Mouse (Mus musculus): ENCODE results near the gene Vmn1r112. TPM values are rescaled to one million over a fixed set of nuclear protein-coding genes. Genes with fewer than 3 reads are reported as not detected.

Gene Vmn1r112
- polyA plus RNA-seq (2012; rRNA removed), result not detected in 2 replicates

DNA sequence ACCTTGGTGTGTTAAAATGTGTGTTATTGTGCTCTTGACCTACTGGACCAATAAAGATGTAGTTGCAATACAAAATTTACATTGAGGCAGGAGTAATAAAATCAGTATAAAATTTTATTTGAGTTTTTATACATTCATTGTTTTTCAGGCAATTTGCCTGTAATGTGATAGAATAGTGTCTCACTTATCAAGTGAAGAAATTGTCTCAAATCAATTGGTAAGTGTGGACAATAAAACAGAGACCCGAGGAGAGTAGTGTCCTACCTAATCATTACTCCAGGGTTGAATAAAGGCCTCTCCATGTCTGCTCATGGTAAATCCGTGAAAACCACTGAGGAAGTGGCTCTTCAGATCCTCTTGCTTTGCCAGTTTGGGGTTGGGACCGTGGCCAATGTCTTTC lies at the start of gene Vmn1r112:
Gene Vmn1r112 (plus strand): TSS at position 301 of the 400 bp plus-strand sequence.

DNA sequence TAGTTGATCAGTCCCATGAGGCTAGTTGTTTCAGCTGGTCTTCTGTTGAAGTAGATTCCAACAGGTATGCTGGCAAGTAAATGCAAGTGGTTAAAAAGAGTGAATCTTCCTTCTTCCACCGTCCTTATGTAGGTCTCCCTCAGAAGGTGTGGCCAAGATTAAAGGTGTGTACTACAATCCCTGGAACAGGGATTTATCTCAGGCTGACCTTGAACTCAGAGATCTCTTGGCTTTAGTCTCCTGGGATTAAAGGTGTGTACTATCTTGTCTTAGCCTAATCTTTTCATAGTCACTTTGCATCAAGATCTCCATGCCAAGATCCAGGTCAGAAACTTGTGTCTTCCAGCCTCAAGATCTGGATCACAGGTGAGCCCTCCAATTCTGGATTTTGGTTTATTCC lies 40.5 kb upstream of the Vmn1r112 start, which contains the start of gene Gm10668:
Gene Gm10668 (minus strand): TSS at position 101 of the 400 bp plus-strand sequence.

DNA sequence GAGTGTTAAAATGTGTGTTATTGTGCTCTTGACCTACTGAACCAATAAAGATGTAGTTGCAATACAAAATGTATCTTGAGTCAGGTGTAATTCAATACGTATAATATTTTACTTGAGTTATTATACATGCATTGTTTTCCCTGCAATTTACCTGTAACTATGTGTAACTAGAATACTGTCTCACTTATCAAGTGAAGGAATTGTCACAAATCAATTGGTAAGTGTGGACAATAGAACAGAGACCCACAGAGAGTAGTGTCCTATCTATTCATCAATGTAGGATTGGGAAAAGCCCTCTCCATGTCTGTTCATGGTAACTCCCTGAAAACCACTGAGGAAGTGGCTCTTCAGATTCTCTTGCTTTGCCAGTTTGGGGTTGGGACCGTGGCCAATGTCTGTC lies 16.0 kb downstream of the Vmn1r112 start, which contains the start of gene Vmn1r113:
Gene Vmn1r113 (plus strand): TSS at position 301 of the 400 bp plus-strand sequence.

DNA sequence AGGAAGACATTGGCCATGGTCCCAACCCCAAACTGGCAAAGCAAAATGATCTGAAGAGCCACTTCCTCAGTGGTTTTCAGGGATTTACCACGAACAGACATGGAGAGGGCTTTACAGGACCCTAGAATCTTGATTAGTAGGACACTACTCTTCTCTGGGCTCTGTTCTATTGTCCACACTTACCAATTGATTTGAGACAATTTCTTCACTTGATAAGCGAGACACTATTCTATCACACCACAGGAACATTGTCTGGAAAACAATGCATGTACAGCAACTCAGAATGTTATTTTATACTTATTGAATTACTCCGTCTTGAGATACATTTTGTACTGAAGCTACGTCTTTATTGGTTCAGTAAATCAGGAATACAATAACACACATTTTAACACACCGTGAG lies 41.1 kb downstream of the Vmn1r112 start, which contains the start of gene Vmn1r114:
Gene Vmn1r114 (minus strand): TSS at position 101 of the 400 bp plus-strand sequence.

Other genes starting within 250 kb of the Vmn1r112 start
- gene Vmn1r104, start 237.3 kb upstream of the Vmn1r112 start, polyA plus RNA-seq (2012; rRNA removed), result not detected in 2 replicates
- gene Gm5726, start 225.4 kb upstream of the Vmn1r112 start, polyA plus RNA-seq (2012; rRNA removed), result not detected in 2 replicates
- not detected in 2 replicates for gene Gm4141, start 194.9 kb upstream of the Vmn1r112 start, polyA plus RNA-seq (2012; rRNA removed)
- not detected in 2 replicates for gene Gm4513, start 172.2 kb upstream of the Vmn1r112 start, polyA plus RNA-seq (2012; rRNA removed)
- gene Vmn1r107, start 102.3 kb upstream of the Vmn1r112 start, polyA plus RNA-seq (2012; rRNA removed), result not detected in 2 replicates
- gene Vmn1r111, start 68.0 kb upstream of the Vmn1r112 start, polyA plus RNA-seq (2012; rRNA removed), result not detected in 2 replicates
- gene Gm10668, start 40.6 kb upstream of the Vmn1r112 start, polyA plus RNA-seq (2012; rRNA removed), result not detected in 2 replicates
- gene Vmn1r113, start 16.1 kb downstream of the Vmn1r112 start, polyA plus RNA-seq (2012; rRNA removed), result not detected in 2 replicates
- gene Vmn1r114, start 41.0 kb downstream of the Vmn1r112 start, polyA plus RNA-seq (2012; rRNA removed), result not detected in 2 replicates
- gene Vmn1r115, start 73.8 kb downstream of the Vmn1r112 start, polyA plus RNA-seq (2012; rRNA removed), result not detected in 2 replicates
- not detected in 2 replicates for gene Vmn1r116, start 101.1 kb downstream of the Vmn1r112 start, polyA plus RNA-seq (2012; rRNA removed)
- not detected in 2 replicates for gene Vmn1r117, start 112.9 kb downstream of the Vmn1r112 start, polyA plus RNA-seq (2012; rRNA removed)
- gene Vmn1r118, start 141.2 kb downstream of the Vmn1r112 start, polyA plus RNA-seq (2012; rRNA removed), result not detected in 2 replicates
- not detected in 2 replicates for gene Vmn1r119, start 241.3 kb downstream of the Vmn1r112 start, polyA plus RNA-seq (2012; rRNA removed)

All from central nervous system, embryonic 11.5 days (tissue).